15 mouse cellular contexts compared by ENCODE assay signal in genomic region chr8:56621093-56621492, GRCm38 (mm10).
A peak's percentile ranks its signal among the peaks of the same experiment; 100 is the strongest.
DNase-seq lines count a peak whose midpoint lies in the region; ATAC-seq and TF ChIP-seq lines count a peak whose summit lies in the region.
"Had no signal": no experiment of that assay in that cellular context is flagged by ENCODE, and none has a peak within 500 bp of the region (broad histone marks: within the 10 kb centered on the region; RNA-seq: fewer than 3 reads in every experiment).

No protein-coding gene starts in this region.

- H3K27me3 ChIP-seq in heart, embryonic 12.5 days (replicated peaks), result no peaks in the 10 kb centered on the region
- peaks cover 70% of the 10 kb centered on the region for H3K27me3 ChIP-seq in midbrain, embryonic 10.5 days (ENCODE audit: low read depth, poor library complexity, severe bottlenecking)
- peaks cover 45% of the 10 kb centered on the region for H3K27me3 ChIP-seq in midbrain, embryonic 14.5 days (ENCODE audit: control insufficient read depth, insufficient read depth, low read length)
- peaks cover 5% of the 10 kb centered on the region; the same call in 1 of the 2 replicates for H3K27me3 ChIP-seq in intestine, postnatal 0 days (replicated peaks; ENCODE audit: control insufficient read depth, insufficient read depth, low read length)
- H3K27me3 ChIP-seq in liver, postnatal 0 days (ENCODE audit: insufficient read depth, low read length), result peaks cover 41% of the 10 kb centered on the region

- H3K27ac ChIP-seq in heart, embryonic 12.5 days (ENCODE audit: poor library complexity, severe bottlenecking), result peak overlapping the region; percentile 17
- no peak overlapping the region for H3K27ac ChIP-seq in midbrain, embryonic 10.5 days (replicated peaks)
- H3K27ac ChIP-seq in midbrain, embryonic 14.5 days (replicated peaks; ENCODE audit: low read depth, low read length), result no peak overlapping the region
- no peak overlapping the region for H3K27ac ChIP-seq in intestine, postnatal 0 days (ENCODE audit: low read depth, low read length)
- no peak overlapping the region for H3K27ac ChIP-seq in liver, postnatal 0 days (ENCODE audit: low read depth)

- DNase-seq in heart, adult 11 months, result no peak
- DNase-seq in midbrain, embryonic 10.5 days (ENCODE audit: low spot score), result no peak
- no peak for DNase-seq in midbrain, embryonic 14.5 days
- no peak for DNase-seq in liver, postnatal 0 days
- DNase-seq in left cerebral cortex, adult 9 months (ENCODE audit: low spot score in 2 of 2), result no peak
- no peak for DNase-seq in spleen, postnatal 10 days (ENCODE audit: low spot score in 2 of 2)
- DNase-seq: adrenal gland, adult 2 months; cerebellum, adult 18-20 months; gastrocnemius, postnatal 10 days; kidney, adult 18-20 months; kidney, postnatal 14 days; layer of hippocampus, adult 9-11 months; lung, postnatal 4 days had no signal

- no peaks in the 10 kb centered on the region for H3K9me3 ChIP-seq in heart, embryonic 12.5 days (replicated peaks)
- H3K9me3 ChIP-seq in midbrain, embryonic 10.5 days (replicated peaks), result no peaks in the 10 kb centered on the region
- no peaks in the 10 kb centered on the region for H3K9me3 ChIP-seq in midbrain, embryonic 14.5 days (ENCODE audit: control insufficient read depth, low read length)
- H3K9me3 ChIP-seq in intestine, postnatal 0 days (ENCODE audit: control insufficient read depth), result no peaks in the 10 kb centered on the region
- no peaks in the 10 kb centered on the region for H3K9me3 ChIP-seq in liver, postnatal 0 days (ENCODE audit: low read length)

- peak overlapping the region; percentile 13 for H3K9ac ChIP-seq in heart, embryonic 12.5 days
- no peak overlapping the region for H3K9ac ChIP-seq in midbrain, embryonic 14.5 days (replicated peaks; ENCODE audit: low read length)
- H3K9ac ChIP-seq in intestine, postnatal 0 days (ENCODE audit: low read depth, low read length), result no peak overlapping the region
- no peak overlapping the region for H3K9ac ChIP-seq in liver, postnatal 0 days (replicated peaks)

- TF ChIP-seq CTCF in intestine, postnatal 0 days (IDR thresholded peaks at IDR 0.05; ENCODE audit: low read depth), result no peak
- no peak for TF ChIP-seq CTCF in liver, postnatal 0 days (IDR thresholded peaks at IDR 0.05; ENCODE audit: low read depth)

- peak overlapping the region; percentile 65 for H3K4me2 ChIP-seq in heart, embryonic 12.5 days
- no peak overlapping the region for H3K4me2 ChIP-seq in midbrain, embryonic 14.5 days (ENCODE audit: low read length)
- H3K4me2 ChIP-seq in intestine, postnatal 0 days (replicated peaks; ENCODE audit: low read depth), result peak overlapping the region; percentile 35; the same call in 1 of the 2 replicates
- H3K4me2 ChIP-seq in liver, postnatal 0 days (ENCODE audit: low read depth, low read length), result peak overlapping the region; percentile 48; the same call in 1 of the 2 replicates

- H3K4me3 ChIP-seq in heart, embryonic 12.5 days, result peak overlapping the region; percentile 32; the same call in 1 of the 2 replicates
- H3K4me3 ChIP-seq in midbrain, embryonic 10.5 days, result peak overlapping the region; percentile 34; the same call in 1 of the 2 replicates
- no peak overlapping the region for H3K4me3 ChIP-seq in midbrain, embryonic 14.5 days (replicated peaks; ENCODE audit: low read depth, low read length)
- H3K4me3 ChIP-seq in intestine, postnatal 0 days (ENCODE audit: low read depth, low read length), result no peak overlapping the region
- H3K4me3 ChIP-seq in liver, postnatal 0 days (ENCODE audit: low read depth, low read length), result no peak overlapping the region

- no peaks in the 10 kb centered on the region for H3K36me3 ChIP-seq in heart, embryonic 12.5 days
- H3K36me3 ChIP-seq in midbrain, embryonic 10.5 days, result no peaks in the 10 kb centered on the region
- H3K36me3 ChIP-seq in midbrain, embryonic 14.5 days (ENCODE audit: control insufficient read depth, insufficient read depth, low read length), result no peaks in the 10 kb centered on the region
- no peaks in the 10 kb centered on the region for H3K36me3 ChIP-seq in intestine, postnatal 0 days (ENCODE audit: control insufficient read depth, insufficient read depth)
- H3K36me3 ChIP-seq in liver, postnatal 0 days (replicated peaks; ENCODE audit: insufficient read depth, low read length), result no peaks in the 10 kb centered on the region

- WGBS in heart, embryonic 12.5 days, result 16% methylated on average over 4 of the region's 4 CpGs
- WGBS in midbrain, embryonic 10.5 days, result 24% methylated on average over 4 of the region's 4 CpGs
- 28% methylated on average over 4 of the region's 4 CpGs for WGBS in midbrain, embryonic 14.5 days
- 43% methylated on average over 4 of the region's 4 CpGs for WGBS in intestine, postnatal 0 days
- WGBS in liver, postnatal 0 days (ENCODE audit: insufficient replicate concordance), result 28% methylated on average over 4 of the region's 4 CpGs

- TF ChIP-seq EP300 in liver, postnatal 0 days (IDR thresholded peaks at IDR 0.05; ENCODE audit: low read depth), result no peak

- H3K4me1 ChIP-seq in heart, embryonic 12.5 days (replicated peaks), result peaks cover 49% of the 10 kb centered on the region
- peaks cover 55% of the 10 kb centered on the region for H3K4me1 ChIP-seq in midbrain, embryonic 10.5 days
- H3K4me1 ChIP-seq in midbrain, embryonic 14.5 days (ENCODE audit: control insufficient read depth, insufficient read depth, low read length), result peaks cover 13% of the 10 kb centered on the region; the same call in 1 of the 2 replicates
- H3K4me1 ChIP-seq in intestine, postnatal 0 days (replicated peaks; ENCODE audit: control insufficient read depth, insufficient read depth, low read length), result no peaks in the 10 kb centered on the region
- no peaks in the 10 kb centered on the region; the same call in 1 of the 2 replicates for H3K4me1 ChIP-seq in liver, postnatal 0 days (ENCODE audit: insufficient read depth)

- ATAC-seq in heart, embryonic 12.5 days (ENCODE audit: insufficient number of reproducible peaks, low FRiP score), result no peak
- no peak for ATAC-seq in midbrain, embryonic 14.5 days (ENCODE audit: low FRiP score, low TSS enrichment)
- ATAC-seq in intestine, postnatal 0 days, result no peak
- ATAC-seq in liver, postnatal 0 days, result no peak

Comparison
In these comparisons a context has a peak if more than half of its experiments do, and no peak if none do; other contexts are left out.
1. H3K4me3 ChIP-seq: peak in heart, embryonic 12.5 days (single experiment) and midbrain, embryonic 10.5 days (single experiment); none in midbrain, embryonic 14.5 days (single experiment), intestine, postnatal 0 days (single experiment) and liver, postnatal 0 days (single experiment).